In the genomic region with DNA sequence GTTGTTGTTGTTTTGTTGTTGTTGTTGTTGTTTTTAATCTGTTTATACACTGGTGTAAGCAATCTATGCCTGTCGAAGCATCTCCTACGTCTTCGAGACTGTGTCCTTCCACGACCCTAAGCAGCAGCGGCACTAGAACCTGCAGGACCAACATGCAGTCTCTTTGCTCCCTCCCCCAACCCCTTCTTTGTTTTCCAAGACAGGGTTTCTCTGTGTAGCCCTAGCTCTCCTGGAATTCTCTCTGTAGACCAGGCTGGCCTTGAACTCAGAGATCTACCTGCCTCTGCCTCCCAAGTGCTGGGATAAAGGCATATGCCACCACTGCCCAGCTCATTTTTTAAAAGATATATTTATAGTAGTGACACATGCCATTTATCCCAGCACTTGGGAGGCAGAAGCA, we compare ENCODE assay signal across 24 mouse cellular contexts.
"Had no signal": no experiment of that assay in that cellular context is flagged by ENCODE, and none has a peak within 500 bp of the region (broad histone marks: within the 10 kb centered on the region; RNA-seq: fewer than 3 reads in every experiment).

No protein-coding gene starts in this region.

- H3K36me3 ChIP-seq: heart, embryonic 13.5 days; heart, embryonic 15.5 days; hindbrain, embryonic 13.5 days; hindbrain, embryonic 15.5 days; limb, embryonic 13.5 days; limb, embryonic 15.5 days had no signal

- H3K4me3 ChIP-seq: heart, embryonic 13.5 days; heart, embryonic 15.5 days; hindbrain, embryonic 13.5 days; hindbrain, embryonic 15.5 days; limb, embryonic 13.5 days; limb, embryonic 15.5 days had no signal

- H3K9ac ChIP-seq: forebrain, postnatal 0 days; heart, embryonic 13.5 days; heart, embryonic 15.5 days; hindbrain, embryonic 13.5 days; hindbrain, embryonic 15.5 days; limb, embryonic 13.5 days; limb, embryonic 15.5 days had no signal

- H3K4me2 ChIP-seq: heart, embryonic 11.5 days; heart, embryonic 13.5 days; heart, embryonic 15.5 days; hindbrain, embryonic 13.5 days; hindbrain, embryonic 15.5 days; limb, embryonic 13.5 days; limb, embryonic 15.5 days had no signal

- H3K27me3 ChIP-seq: heart, embryonic 13.5 days; heart, embryonic 15.5 days; hindbrain, embryonic 15.5 days; limb, embryonic 13.5 days; limb, embryonic 15.5 days had no signal

- H3K9me3 ChIP-seq: heart, embryonic 13.5 days; heart, embryonic 15.5 days; hindbrain, embryonic 13.5 days; hindbrain, embryonic 15.5 days; limb, embryonic 13.5 days; limb, embryonic 15.5 days had no signal

- DNase-seq: forebrain, postnatal 0 days; gastrocnemius, postnatal 14 days; gastrocnemius, postnatal 36 days; heart, adult 18-20 months; heart, postnatal 14 days; heart, postnatal 36 days; kidney, adult 11 months; kidney, adult 2 months; kidney, adult 9 months; kidney, postnatal 14 days; kidney, postnatal 36 days; layer of hippocampus, adult 9-11 months; layer of hippocampus, postnatal 36 days; left cerebral cortex, postnatal 4 days had no signal

- ATAC-seq: forebrain, postnatal 0 days; hindbrain, postnatal 0 days; intestine, embryonic 16.5 days had no signal

- H3K27ac ChIP-seq: heart, embryonic 13.5 days; heart, embryonic 15.5 days; hindbrain, embryonic 13.5 days; hindbrain, embryonic 15.5 days; hindbrain, postnatal 0 days; kidney, postnatal 0 days; limb, embryonic 13.5 days; limb, embryonic 15.5 days had no signal
